Mouse (Mus musculus) limb, embryonic 15.5 days (tissue): Measurements from ENCODE around the gene Gm45716. TPM values are rescaled to one million over a fixed set of nuclear protein-coding genes. Genes with fewer than 3 reads are reported as not detected.

Experiments
- ATAC-seq: fragments of 200-750 bp; cut with Nextera tagmentation; 2 replicates; pipeline ENCODE4 v1.8.0; 2017; ENCODE audit warnings: low read depth, moderate TSS enrichment; ENCODE audit not compliant: insufficient number of reproducible peaks, low FRiP score, low TSS enrichment
- H3K27ac ChIP-seq: fragments of 300-500 bp; sonication (generic); 2 replicates; pipeline ENCODE4 v1.5.1; 2015; ENCODE audit warnings: moderate library complexity, mild to moderate bottlenecking, inconsistent platforms
- H3K27me3 ChIP-seq: fragments of 300-500 bp; sonication (generic); 2 replicates; pipeline ENCODE4 v1.6.1; 2015; ENCODE audit warnings: inconsistent platforms
- H3K36me3 ChIP-seq: fragments of 300-500 bp; sonication (generic); 2 replicates; pipeline ENCODE4 v1.6.1; 2015; ENCODE audit warnings: inconsistent platforms
- H3K4me1 ChIP-seq: fragments of 300-500 bp; sonication (generic); 2 replicates; pipeline ENCODE4 v1.6.1; 2015; ENCODE audit warnings: inconsistent platforms
- H3K4me2 ChIP-seq: fragments of 300-500 bp; sonication (generic); 2 replicates; pipeline ENCODE4 v1.6.1; 2015; ENCODE audit warnings: mild to moderate bottlenecking, inconsistent platforms
- H3K4me3 ChIP-seq: fragments of 300-500 bp; sonication (generic); 2 replicates; pipeline ENCODE4 v1.5.1; 2015; ENCODE audit warnings: mild to moderate bottlenecking, inconsistent platforms
- H3K9ac ChIP-seq: fragments of 300-500 bp; sonication (generic); 2 replicates; pipeline ENCODE4 v1.6.1; 2015; ENCODE audit warnings: inconsistent platforms
- H3K9me3 ChIP-seq: fragments of 300-500 bp; sonication (generic); 2 replicates; pipeline ENCODE4 v1.6.1; 2016; ENCODE audit warnings: inconsistent platforms
- WGBS: fragments of 180-500 bp; shearing (Covaris S2); methylation state at CpG from one replicate; pipeline ENCODE4 v1.1.7; 2015; 5-methylcytosine and 5-hydroxymethylcytosine counted together
- polyA plus RNA-seq: library from polyadenylated mRNA; unstranded; fragments of >200 nt; fragmentation: Nextera tagmentation; extraction: Ambion mirVana; gene quantifications from 2 replicates; pipeline ENCODE4 v1.2.1, GENCODE M21; 2015

Gm45716 gene
- polyA plus RNA-seq, 1 experiment from 2014 or later = 6.4 TPM

- no peaks in the 10 kb centered on the region for H3K27me3 ChIP-seq
- no peak overlapping the region for H3K9ac ChIP-seq
- no peak overlapping the region for H3K4me2 ChIP-seq
- H3K4me3 ChIP-seq = no peak overlapping the region
- no peak for ATAC-seq
- 27% methylated on average over 2 of the region's 2 CpGs for WGBS
- H3K9me3 ChIP-seq = no peaks in the 10 kb centered on the region
- H3K36me3 ChIP-seq = no peaks in the 10 kb centered on the region
- H3K4me1 ChIP-seq = no peaks in the 10 kb centered on the region; the same call in 1 of the 2 replicates
- H3K27ac ChIP-seq = no peak overlapping the region
Measured at GRCm38 (mm10) chr11:90220750-90221149, 33.3 kb downstream of the Gm45716 start.

- H3K27ac ChIP-seq = no peak overlapping the region
- no peak overlapping the region for H3K4me2 ChIP-seq
- WGBS = 59% methylated on average over 11 of the region's 11 CpGs
- no peak overlapping the region for H3K9ac ChIP-seq
- H3K36me3 ChIP-seq = no peaks in the 10 kb centered on the region
- no peaks in the 10 kb centered on the region for H3K27me3 ChIP-seq
- peaks cover 1% of the 10 kb centered on the region for H3K4me1 ChIP-seq
- H3K9me3 ChIP-seq = no peaks in the 10 kb centered on the region
- no peak overlapping the region for H3K4me3 ChIP-seq
- ATAC-seq = no peak
Measured at GRCm38 (mm10) chr11:90224914-90225470, 37.5 kb downstream of the Gm45716 start.

- no peak for ATAC-seq
- Histone ChIP-seq H3K4me1 (peaks cover 5% of the 10 kb centered on the region; the same call in 1 of the 2 replicates), H3K36me3 (no peaks in the 10 kb centered on the region), H3K27ac (no peak overlapping the region), H3K4me2 (no peak overlapping the region), H3K9ac (no peak overlapping the region), H3K27me3 (no peaks in the 10 kb centered on the region), H3K4me3 (no peak overlapping the region), H3K9me3 (no peaks in the 10 kb centered on the region)
- WGBS = 59% methylated on average over 12 of the region's 12 CpGs
Measured at GRCm38 (mm10) chr11:90227000-90227922, 39.8 kb downstream of the Gm45716 start.

GRCm38 (mm10) chr11:90228251-90228949, 40.9 kb downstream of the Gm45716 start:
- no peaks in the 10 kb centered on the region for H3K9me3 ChIP-seq
- WGBS = 71% methylated on average over 9 of the region's 9 CpGs

GRCm38 (mm10) chr11:90229800-90230199, 42.3 kb downstream of the Gm45716 start:
- Histone ChIP-seq H3K4me3 (no peak overlapping the region), H3K27ac (no peak overlapping the region), H3K36me3 (no peaks in the 10 kb centered on the region), H3K27me3 (no peaks in the 10 kb centered on the region), H3K9me3 (no peaks in the 10 kb centered on the region), H3K4me1 (peaks cover 8% of the 10 kb centered on the region; the same call in 1 of the 2 replicates), H3K4me2 (no peak overlapping the region), H3K9ac (no peak overlapping the region)
- no peak for ATAC-seq

More at GRCm38 (mm10) chr11:90228251-90228949, 40.9 kb downstream of the Gm45716 start:
- Histone ChIP-seq H3K27me3 (no peaks in the 10 kb centered on the region), H3K4me1 (peaks cover 8% of the 10 kb centered on the region; the same call in 1 of the 2 replicates), H3K36me3 (no peaks in the 10 kb centered on the region), H3K9ac (no peak overlapping the region), H3K4me2 (no peak overlapping the region), H3K4me3 (no peak overlapping the region), H3K27ac (no peak overlapping the region)
- ATAC-seq = no peak

DNA sequence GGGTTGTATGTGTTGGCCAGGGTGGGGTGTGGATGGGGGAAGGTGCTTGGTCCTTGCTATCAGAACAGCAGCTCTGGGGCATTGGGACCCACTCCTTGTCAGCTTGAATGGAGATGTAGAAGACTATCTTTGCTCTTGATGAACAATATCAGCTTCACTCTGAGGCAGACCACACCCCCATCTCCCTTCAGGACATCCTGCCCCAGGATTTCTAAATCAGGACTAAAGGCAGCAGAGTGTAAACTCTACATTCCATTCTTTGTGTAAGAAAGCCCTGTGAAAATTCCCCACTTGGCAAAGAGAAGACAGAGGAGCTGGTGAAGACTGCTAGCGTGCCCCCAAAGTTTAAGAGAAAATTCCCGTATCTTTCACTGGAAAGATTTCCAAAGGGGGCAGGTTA, 43.2 kb downstream of the Gm45716 start:
- ATAC-seq = no peak
- H3K4me2 ChIP-seq = no peak overlapping the region
- peaks cover 8% of the 10 kb centered on the region; the same call in 1 of the 2 replicates for H3K4me1 ChIP-seq
- H3K9ac ChIP-seq = no peak overlapping the region
- 0 out of 2 replicates have a peak overlapping the region, but pooled peaks have one; percentile 1 for H3K27ac ChIP-seq
- H3K36me3 ChIP-seq = no peaks in the 10 kb centered on the region
- no peaks in the 10 kb centered on the region for H3K27me3 ChIP-seq
- H3K9me3 ChIP-seq = no peaks in the 10 kb centered on the region
- H3K4me3 ChIP-seq = no peak overlapping the region
- WGBS = 65% methylated on average over 2 of the region's 2 CpGs

- no peak overlapping the region for H3K4me2 ChIP-seq
- H3K4me3 ChIP-seq = no peak overlapping the region
- peaks cover 8% of the 10 kb centered on the region; the same call in 1 of the 2 replicates for H3K4me1 ChIP-seq
- no peak for ATAC-seq
- no peak overlapping the region for H3K9ac ChIP-seq
- H3K9me3 ChIP-seq = no peaks in the 10 kb centered on the region
- H3K36me3 ChIP-seq = no peaks in the 10 kb centered on the region
- 37% methylated on average over 2 of the region's 2 CpGs for WGBS
- H3K27ac ChIP-seq = no peak overlapping the region
- no peaks in the 10 kb centered on the region for H3K27me3 ChIP-seq
Measured at GRCm38 (mm10) chr11:90231631-90232030, 44.1 kb downstream of the Gm45716 start.

- 29% methylated on average over 4 of the region's 4 CpGs for WGBS
- no peak for ATAC-seq
Measured at GRCm38 (mm10) chr11:90232685-90233084, 45.2 kb downstream of the Gm45716 start.

DNA sequence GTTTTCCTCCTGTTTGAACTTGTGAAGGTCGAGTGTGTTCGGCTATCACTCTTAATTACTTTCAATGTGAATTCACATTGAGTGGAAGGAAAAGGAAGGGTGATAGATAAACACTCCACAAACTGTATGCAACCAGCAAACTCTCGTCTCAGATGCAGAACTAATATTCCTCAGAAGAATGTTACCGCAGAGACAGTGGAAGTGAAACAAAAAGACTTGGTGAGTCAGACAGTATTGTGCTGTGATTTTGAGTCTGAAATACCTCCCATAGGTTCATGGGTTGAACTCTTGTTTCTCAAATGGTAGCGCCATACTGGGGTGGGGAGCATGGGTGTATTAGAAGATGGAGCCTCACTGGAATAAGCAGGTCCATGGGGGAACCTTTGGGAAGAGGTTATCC, 47.7 kb downstream of the Gm45716 start:
- H3K27ac ChIP-seq = no peak overlapping the region
- WGBS = 88% methylated on average over 5 of the region's 5 CpGs
- ATAC-seq = no peak
- no peak overlapping the region for H3K4me3 ChIP-seq
- H3K27me3 ChIP-seq = no peaks in the 10 kb centered on the region
- H3K36me3 ChIP-seq = no peaks in the 10 kb centered on the region
- H3K4me2 ChIP-seq = no peak overlapping the region
- H3K9ac ChIP-seq = no peak overlapping the region
- peaks cover 4% of the 10 kb centered on the region; the same call in 1 of the 2 replicates for H3K4me1 ChIP-seq
- no peaks in the 10 kb centered on the region for H3K9me3 ChIP-seq

More at GRCm38 (mm10) chr11:90232685-90233084, 45.2 kb downstream of the Gm45716 start:
- Histone ChIP-seq H3K27me3 (no peaks in the 10 kb centered on the region), H3K36me3 (no peaks in the 10 kb centered on the region), H3K27ac (no peak overlapping the region), H3K4me1 (peaks cover 8% of the 10 kb centered on the region; the same call in 1 of the 2 replicates), H3K9me3 (no peaks in the 10 kb centered on the region), H3K4me2 (no peak overlapping the region), H3K9ac (no peak overlapping the region), H3K4me3 (no peak overlapping the region)

GRCm38 (mm10) chr11:90237616-90238015, 50.1 kb downstream of the Gm45716 start:
- H3K4me2 ChIP-seq = no peak overlapping the region
- H3K9me3 ChIP-seq = no peaks in the 10 kb centered on the region
- H3K4me1 ChIP-seq = no peaks in the 10 kb centered on the region
- 79% methylated on average over 5 of the region's 5 CpGs for WGBS
- no peak overlapping the region for H3K27ac ChIP-seq
- ATAC-seq = no peak
- H3K4me3 ChIP-seq = no peak overlapping the region
- no peak overlapping the region for H3K9ac ChIP-seq
- H3K27me3 ChIP-seq = no peaks in the 10 kb centered on the region
- H3K36me3 ChIP-seq = no peaks in the 10 kb centered on the region

DNA sequence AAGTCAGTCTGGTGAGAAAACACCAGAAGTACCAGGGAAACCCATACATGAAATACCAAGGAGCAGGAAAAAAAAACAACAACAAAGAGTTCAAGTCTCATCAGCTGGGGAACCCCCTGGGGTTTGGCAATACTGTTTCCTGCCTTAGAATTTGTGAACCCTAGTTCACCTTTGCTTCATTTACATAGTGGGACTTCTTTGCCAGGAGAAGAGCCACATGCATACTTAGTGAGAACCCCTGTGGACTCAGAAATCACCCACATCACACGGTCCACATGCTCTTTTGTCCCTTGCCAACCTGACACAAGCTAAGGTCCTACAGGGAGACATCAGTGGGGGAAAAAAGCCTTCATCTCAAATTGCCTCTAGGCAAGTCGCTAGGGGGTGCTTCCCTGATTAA, 51.2 kb downstream of the Gm45716 start:
- Histone ChIP-seq H3K27ac (no peak overlapping the region), H3K9me3 (no peaks in the 10 kb centered on the region), H3K4me2 (no peak overlapping the region), H3K4me3 (no peak overlapping the region), H3K36me3 (no peaks in the 10 kb centered on the region), H3K4me1 (no peaks in the 10 kb centered on the region), H3K27me3 (no peaks in the 10 kb centered on the region), H3K9ac (no peak overlapping the region)
- no peak for ATAC-seq
- 34% methylated on average over 2 of the region's 2 CpGs for WGBS
